Mouse (Mus musculus): Measurements from ENCODE around the gene Wnt2b. TPM values are rescaled to one million over a fixed set of nuclear protein-coding genes. Genes with fewer than 3 reads are reported as not detected.

The Wnt2b gene
- polyA plus RNA-seq, 1 experiment from 2014 or later, result 0.59 TPM

DNA sequence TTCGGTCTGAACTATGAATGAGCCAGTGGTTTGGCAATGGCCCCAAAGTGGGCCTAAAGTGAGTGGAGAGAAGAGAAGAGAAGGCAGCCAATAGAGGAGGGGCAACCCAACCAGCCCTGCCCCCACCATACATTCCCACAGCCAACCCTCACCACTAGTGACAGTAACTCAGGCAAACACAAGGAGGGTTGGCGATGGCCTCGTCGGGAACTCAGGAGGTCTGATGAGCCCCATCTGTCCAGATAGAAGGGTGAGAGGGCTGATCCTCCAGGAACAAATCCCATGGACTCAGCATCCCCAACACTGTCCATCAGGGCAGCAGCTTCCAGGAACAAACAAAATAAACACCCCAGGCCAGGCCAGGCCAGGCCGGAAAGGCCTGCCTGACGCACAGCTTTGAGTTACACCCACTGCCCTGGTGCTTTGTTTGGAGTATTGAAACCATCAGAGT is 5.6 kb downstream of the Wnt2b start:
- Histone ChIP-seq H3K4me2 (ENCODE audit: low read length) (no peak overlapping the region), H3K9me3 (replicated peaks; ENCODE audit: low read length) (no peaks in the 10 kb centered on the region), H3K4me1 (replicated peaks; ENCODE audit: insufficient read depth, low read length) (no peaks in the 10 kb centered on the region), H3K9ac (ENCODE audit: low read depth, low read length) (no peak overlapping the region), H3K4me3 (replicated peaks; ENCODE audit: low read depth, low read length) (no peak overlapping the region), H3K36me3 (ENCODE audit: insufficient read depth, low read length) (peaks cover 5% of the 10 kb centered on the region; the same call in 1 of the 2 replicates), H3K27me3 (ENCODE audit: insufficient read depth, low read length) (peaks cover 12% of the 10 kb centered on the region; the same call in 1 of the 2 replicates), H3K27ac (no peak overlapping the region)
- ATAC-seq (replicated peaks; ENCODE audit: low FRiP score, low read depth) (peak; percentile 27; the same call in 1 of the 2 replicates), DNase-seq (ENCODE audit: low spot score) (peak; percentile 54)
- no peak for TF ChIP-seq CTCF (IDR thresholded peaks at IDR 0.05; ENCODE audit: low read depth)
- 61% methylated on average over 6 of the region's 6 CpGs for WGBS

- no peak overlapping the region for H3K4me3 ChIP-seq (replicated peaks; ENCODE audit: low read depth, low read length)
- WGBS, result 97% methylated on average over 15 of the region's 15 CpGs
- ATAC-seq (replicated peaks; ENCODE audit: low FRiP score, low read depth) (no peak), DNase-seq (ENCODE audit: low spot score) (no peak)
- H3K9me3 ChIP-seq (replicated peaks; ENCODE audit: low read length), result no peaks in the 10 kb centered on the region
- no peaks in the 10 kb centered on the region for H3K4me1 ChIP-seq (replicated peaks; ENCODE audit: insufficient read depth, low read length)
- peaks cover 5% of the 10 kb centered on the region; the same call in 1 of the 2 replicates for H3K36me3 ChIP-seq (ENCODE audit: insufficient read depth, low read length)
- no peak for TF ChIP-seq CTCF (IDR thresholded peaks at IDR 0.05; ENCODE audit: low read depth)
- no peak overlapping the region for H3K9ac ChIP-seq (ENCODE audit: low read depth, low read length)
- no peak overlapping the region for H3K4me2 ChIP-seq (ENCODE audit: low read length)
- H3K27me3 ChIP-seq (ENCODE audit: insufficient read depth, low read length), result no peaks in the 10 kb centered on the region
- no peak overlapping the region for H3K27ac ChIP-seq
Observed at GRCm38 (mm10) chr3:104954551-104954950, 7.2 kb downstream of the Wnt2b start.

DNA sequence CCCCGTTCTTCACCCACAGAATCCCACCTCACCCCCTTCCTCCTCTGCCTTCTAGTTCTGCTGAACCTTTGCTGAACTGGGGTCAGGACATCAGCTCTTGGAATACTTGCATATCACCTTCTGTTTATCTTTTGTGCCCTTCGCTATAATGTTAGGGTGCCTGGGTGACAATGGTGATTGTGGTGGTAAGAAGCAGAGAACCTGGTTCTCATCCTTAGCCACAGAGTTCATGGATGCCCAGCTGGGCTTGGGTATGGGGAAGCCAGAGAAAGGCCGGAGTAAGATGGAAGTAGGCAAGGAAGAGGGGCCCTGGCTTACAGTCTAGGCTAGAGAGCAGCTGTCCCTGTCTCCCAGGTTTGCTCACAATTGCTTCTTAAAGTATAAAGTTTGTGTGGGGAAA is 7.6 kb downstream of the Wnt2b start:
- whole genome bisulfite sequencing, result 91% methylated on average over 3 of the region's 3 CpGs

GRCm38 (mm10) chr3:104952891-104953670 is 8.6 kb downstream of the Wnt2b start:
- ATAC-seq (replicated peaks; ENCODE audit: low FRiP score, low read depth) (no peak), DNase-seq (ENCODE audit: low spot score) (no peak)
- Histone ChIP-seq H3K9ac (ENCODE audit: low read depth, low read length) (no peak overlapping the region), H3K4me2 (ENCODE audit: low read length) (no peak overlapping the region), H3K4me1 (replicated peaks; ENCODE audit: insufficient read depth, low read length) (no peaks in the 10 kb centered on the region), H3K4me3 (replicated peaks; ENCODE audit: low read depth, low read length) (no peak overlapping the region), H3K9me3 (replicated peaks; ENCODE audit: low read length) (no peaks in the 10 kb centered on the region), H3K36me3 (ENCODE audit: insufficient read depth, low read length) (peaks cover 5% of the 10 kb centered on the region; the same call in 1 of the 2 replicates), H3K27ac (no peak overlapping the region), H3K27me3 (ENCODE audit: insufficient read depth, low read length) (no peaks in the 10 kb centered on the region)
- 90% methylated on average over 22 of the region's 23 CpGs for WGBS
- TF ChIP-seq CTCF (IDR thresholded peaks at IDR 0.05; ENCODE audit: low read depth), result no peak

More for the DNA sequence above, 7.6 kb downstream of the Wnt2b start:
- no peaks in the 10 kb centered on the region for H3K27me3 ChIP-seq (ENCODE audit: insufficient read depth, low read length)
- H3K4me3 ChIP-seq (replicated peaks; ENCODE audit: low read depth, low read length), result no peak overlapping the region
- no peak for DNase-seq (ENCODE audit: low spot score)
- H3K4me2 ChIP-seq (ENCODE audit: low read length), result no peak overlapping the region
- ATAC-seq (replicated peaks; ENCODE audit: low FRiP score, low read depth), result no peak
- H3K36me3 ChIP-seq (ENCODE audit: insufficient read depth, low read length), result peaks cover 5% of the 10 kb centered on the region; the same call in 1 of the 2 replicates
- H3K9ac ChIP-seq (ENCODE audit: low read depth, low read length), result no peak overlapping the region
- H3K27ac ChIP-seq, result no peak overlapping the region
- H3K9me3 ChIP-seq (replicated peaks; ENCODE audit: low read length), result no peaks in the 10 kb centered on the region
- no peaks in the 10 kb centered on the region for H3K4me1 ChIP-seq (replicated peaks; ENCODE audit: insufficient read depth, low read length)
- no peak for TF ChIP-seq CTCF (IDR thresholded peaks at IDR 0.05; ENCODE audit: low read depth)

DNA sequence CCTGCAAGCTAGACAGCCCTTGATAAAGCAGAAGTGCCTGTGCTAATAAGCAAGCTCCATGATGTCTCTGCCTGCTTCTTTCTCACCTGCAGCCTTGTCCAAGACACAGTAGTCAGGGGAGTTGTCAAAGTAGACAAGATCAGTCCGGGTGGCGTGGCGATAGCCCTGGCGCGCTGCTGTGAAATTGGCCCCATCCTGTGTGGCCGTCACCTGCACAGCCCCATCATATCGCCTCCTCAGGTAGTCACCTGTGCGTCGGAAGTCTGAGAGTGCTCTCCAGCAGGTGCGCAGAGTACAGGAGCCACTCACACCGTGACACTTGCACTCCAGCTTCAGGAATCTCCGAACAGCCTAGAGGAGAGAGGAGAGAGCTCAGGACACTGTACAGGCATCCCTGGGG is 10.8 kb downstream of the Wnt2b start:
- no peaks in the 10 kb centered on the region for H3K4me1 ChIP-seq (replicated peaks; ENCODE audit: insufficient read depth, low read length)
- WGBS, result 92% methylated on average over 12 of the region's 12 CpGs
- no peak overlapping the region for H3K4me3 ChIP-seq (replicated peaks; ENCODE audit: low read depth, low read length)
- no peak overlapping the region for H3K4me2 ChIP-seq (ENCODE audit: low read length)
- no peak overlapping the region for H3K27ac ChIP-seq
- no peak overlapping the region for H3K9ac ChIP-seq (ENCODE audit: low read depth, low read length)
- H3K27me3 ChIP-seq (ENCODE audit: insufficient read depth, low read length), result no peaks in the 10 kb centered on the region
- H3K36me3 ChIP-seq (ENCODE audit: insufficient read depth, low read length), result peaks cover 9% of the 10 kb centered on the region; the same call in 1 of the 2 replicates
- no peaks in the 10 kb centered on the region for H3K9me3 ChIP-seq (replicated peaks; ENCODE audit: low read length)
- no peak for DNase-seq (ENCODE audit: low spot score)
- TF ChIP-seq CTCF (IDR thresholded peaks at IDR 0.05; ENCODE audit: low read depth), result no peak
- no peak for ATAC-seq (replicated peaks; ENCODE audit: low FRiP score, low read depth)

DNA sequence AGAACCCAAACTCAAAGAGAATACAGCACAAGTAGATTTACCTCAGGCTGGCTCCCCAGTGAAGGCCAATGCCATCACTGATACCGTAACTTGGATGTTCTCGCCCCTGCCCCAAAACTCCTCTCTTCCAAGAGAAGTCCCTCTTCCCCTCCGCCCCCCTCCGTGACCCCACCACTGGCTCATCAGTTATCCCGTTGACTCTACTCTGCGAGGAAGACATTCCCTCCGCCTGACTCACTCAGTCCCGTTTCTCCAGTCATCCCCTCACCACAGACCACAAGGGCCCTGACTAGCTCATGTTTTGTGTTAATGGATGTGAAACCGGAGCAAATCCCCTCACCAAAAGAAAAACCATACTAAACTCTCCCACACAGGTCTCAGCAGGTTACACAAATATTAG is 16.8 kb downstream of the Wnt2b start:
- DNase-seq (ENCODE audit: low spot score) (peak; percentile 20), ATAC-seq (replicated peaks; ENCODE audit: low FRiP score, low read depth) (no peak)
- Histone ChIP-seq H3K27ac (no peak overlapping the region), H3K27me3 (ENCODE audit: insufficient read depth, low read length) (no peaks in the 10 kb centered on the region), H3K36me3 (ENCODE audit: insufficient read depth, low read length) (peaks cover 4% of the 10 kb centered on the region; the same call in 1 of the 2 replicates), H3K4me3 (replicated peaks; ENCODE audit: low read depth, low read length) (no peak overlapping the region), H3K4me2 (ENCODE audit: low read length) (no peak overlapping the region), H3K9ac (ENCODE audit: low read depth, low read length) (no peak overlapping the region), H3K4me1 (replicated peaks; ENCODE audit: insufficient read depth, low read length) (peaks cover 9% of the 10 kb centered on the region), H3K9me3 (replicated peaks; ENCODE audit: low read length) (no peaks in the 10 kb centered on the region)
- no peak for TF ChIP-seq CTCF (IDR thresholded peaks at IDR 0.05; ENCODE audit: low read depth)
- 48% methylated on average over 9 of the region's 9 CpGs for WGBS
